Mouse (Mus musculus): ENCODE results near the gene Trpm1. TPM values are rescaled to one million over a fixed set of nuclear protein-coding genes. Genes with fewer than 3 reads are reported as not detected.

Gene Trpm1
- polyA plus RNA-seq, 1 experiment from 2014 or later: 0.15 TPM

DNA sequence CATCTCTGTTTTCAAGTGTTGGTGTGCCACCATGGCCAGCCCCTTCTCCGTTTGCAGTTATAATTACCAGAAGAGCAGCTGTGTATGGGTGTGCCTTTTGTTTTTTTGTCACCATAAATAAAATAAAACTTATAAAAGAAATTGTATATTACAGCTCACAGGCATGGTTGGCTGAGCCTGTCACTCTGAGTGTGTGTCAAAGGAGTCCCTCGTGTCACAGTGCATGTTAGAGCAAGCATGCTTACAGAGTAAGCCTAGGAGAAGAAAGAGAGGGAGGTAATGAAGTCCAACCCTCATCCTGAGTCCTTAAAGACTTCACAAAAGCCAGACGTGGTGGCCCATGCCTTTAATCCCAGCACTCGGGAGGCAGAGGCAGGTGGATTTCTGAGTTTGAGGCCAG is 88.8 kb downstream of the Trpm1 start:
- Histone ChIP-seq H3K4me2 (replicated peaks) (no peak overlapping the region), H3K27me3 (no peaks in the 10 kb centered on the region), H3K4me3 (no peak overlapping the region), H3K27ac (replicated peaks) (no peak overlapping the region), H3K9me3 (no peaks in the 10 kb centered on the region), H3K36me3 (no peaks in the 10 kb centered on the region), H3K4me1 (peaks cover 4% of the 10 kb centered on the region; the same call in 1 of the 2 replicates), H3K9ac (replicated peaks) (no peak overlapping the region)
- WGBS: 66% methylated on average over 4 of the region's 4 CpGs
- ATAC-seq (replicated peaks): no peak

DNA sequence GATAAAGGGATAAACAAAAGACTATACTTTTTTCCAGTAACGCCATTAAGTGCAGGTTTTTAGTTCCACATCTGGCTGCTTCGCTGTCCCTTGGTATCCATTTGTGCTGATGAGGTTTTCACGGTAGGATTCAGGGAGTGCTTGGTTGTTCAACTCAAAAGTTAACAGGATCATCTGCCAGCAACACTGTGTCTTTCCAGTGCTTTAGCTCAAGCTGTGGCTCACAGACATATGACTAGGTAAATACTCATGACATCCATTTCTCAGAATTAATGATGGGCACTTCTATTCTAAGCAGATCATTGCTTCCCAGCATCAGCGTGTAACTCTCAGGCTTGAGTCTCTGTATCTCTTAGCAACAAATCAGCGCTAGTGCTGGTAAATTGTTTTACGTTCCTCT is 90.7 kb downstream of the Trpm1 start:
- no peaks in the 10 kb centered on the region for H3K9me3 ChIP-seq
- no peaks in the 10 kb centered on the region for H3K36me3 ChIP-seq
- no peak overlapping the region for H3K27ac ChIP-seq (replicated peaks)
- H3K4me3 ChIP-seq: no peak overlapping the region
- H3K4me1 ChIP-seq: no peaks in the 10 kb centered on the region
- no peaks in the 10 kb centered on the region for H3K27me3 ChIP-seq
- H3K9ac ChIP-seq (replicated peaks): no peak overlapping the region
- H3K4me2 ChIP-seq (replicated peaks): no peak overlapping the region
- ATAC-seq (replicated peaks): no peak
- 94% methylated on average over 6 of the region's 6 CpGs for WGBS

DNA sequence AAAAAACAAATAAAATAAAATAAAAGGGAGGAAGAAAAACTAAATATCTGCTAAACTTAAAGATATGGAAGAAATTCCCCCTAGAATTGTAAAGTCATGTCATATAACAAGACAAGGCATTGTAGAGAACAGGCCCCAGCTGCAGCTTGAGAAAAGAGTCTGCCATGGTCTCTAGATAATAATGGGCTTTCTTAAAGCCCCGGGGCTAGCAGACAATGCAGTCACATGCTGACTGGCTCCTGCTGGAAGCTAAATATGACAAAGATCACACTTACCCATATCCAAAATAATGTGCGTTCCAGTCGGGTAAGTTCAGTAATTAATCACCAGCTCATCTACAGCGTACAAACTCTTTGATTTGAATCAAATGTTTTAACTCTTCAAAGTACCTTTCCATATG is 93.1 kb downstream of the Trpm1 start:
- Histone ChIP-seq H3K27ac (replicated peaks) (no peak overlapping the region), H3K9me3 (no peaks in the 10 kb centered on the region), H3K4me1 (no peaks in the 10 kb centered on the region), H3K9ac (replicated peaks) (no peak overlapping the region), H3K36me3 (no peaks in the 10 kb centered on the region), H3K4me2 (replicated peaks) (no peak overlapping the region), H3K27me3 (no peaks in the 10 kb centered on the region), H3K4me3 (no peak overlapping the region)
- 54% methylated on average over 4 of the region's 4 CpGs for WGBS
- no peak for ATAC-seq (replicated peaks)

DNA sequence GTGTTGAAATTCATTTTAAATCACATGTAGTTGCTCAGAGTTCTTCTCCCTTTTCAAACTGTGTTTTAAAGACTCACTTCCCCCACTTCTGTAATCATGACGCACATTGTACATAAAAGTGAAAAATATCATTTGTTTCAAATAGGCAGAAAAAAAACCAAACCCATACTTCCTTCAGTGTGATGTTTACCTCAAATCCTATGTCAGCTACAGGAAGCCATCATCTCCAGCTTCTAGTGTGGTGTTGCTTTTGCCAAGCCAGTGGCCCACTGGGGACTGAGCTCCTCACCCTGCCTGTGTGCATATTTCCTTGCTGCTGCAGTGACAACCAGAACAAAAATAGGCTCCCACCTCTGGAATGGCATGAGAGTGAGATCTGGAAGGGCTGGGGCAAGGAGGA is 94.7 kb downstream of the Trpm1 start:
- H3K27ac ChIP-seq (replicated peaks): no peak overlapping the region
- no peaks in the 10 kb centered on the region for H3K27me3 ChIP-seq
- no peaks in the 10 kb centered on the region for H3K4me1 ChIP-seq
- no peak overlapping the region for H3K4me3 ChIP-seq
- no peaks in the 10 kb centered on the region for H3K36me3 ChIP-seq
- WGBS: 91% methylated on average over 1 of the region's 1 CpGs
- no peak for ATAC-seq (replicated peaks)
- no peaks in the 10 kb centered on the region for H3K9me3 ChIP-seq
- H3K4me2 ChIP-seq (replicated peaks): no peak overlapping the region
- H3K9ac ChIP-seq (replicated peaks): no peak overlapping the region

DNA sequence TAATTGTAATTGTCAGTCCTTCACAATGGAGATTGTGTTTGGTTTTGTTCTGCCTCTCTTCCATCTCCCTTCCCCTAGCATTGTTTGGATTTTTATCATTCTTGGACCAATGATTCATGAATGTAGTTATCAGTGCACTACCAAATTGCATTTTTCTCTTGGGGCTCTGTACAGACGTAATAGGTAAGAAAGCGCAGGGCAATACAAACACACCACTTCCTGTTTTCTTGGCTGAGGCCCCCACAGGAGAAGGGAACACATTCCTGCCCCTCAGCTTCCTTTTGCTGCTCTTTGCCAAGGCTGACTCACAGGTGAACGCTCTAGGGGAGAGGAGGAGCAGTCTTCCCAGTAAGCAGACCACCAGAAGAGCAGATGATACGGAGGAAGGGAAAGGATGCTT is 96.1 kb downstream of the Trpm1 start:
- Histone ChIP-seq H3K9me3 (no peaks in the 10 kb centered on the region), H3K27me3 (no peaks in the 10 kb centered on the region), H3K27ac (replicated peaks) (no peak overlapping the region), H3K4me1 (no peaks in the 10 kb centered on the region), H3K4me3 (no peak overlapping the region), H3K36me3 (no peaks in the 10 kb centered on the region), H3K4me2 (replicated peaks) (no peak overlapping the region), H3K9ac (replicated peaks) (no peak overlapping the region)
- WGBS: 77% methylated on average over 4 of the region's 4 CpGs
- ATAC-seq (replicated peaks): no peak

DNA sequence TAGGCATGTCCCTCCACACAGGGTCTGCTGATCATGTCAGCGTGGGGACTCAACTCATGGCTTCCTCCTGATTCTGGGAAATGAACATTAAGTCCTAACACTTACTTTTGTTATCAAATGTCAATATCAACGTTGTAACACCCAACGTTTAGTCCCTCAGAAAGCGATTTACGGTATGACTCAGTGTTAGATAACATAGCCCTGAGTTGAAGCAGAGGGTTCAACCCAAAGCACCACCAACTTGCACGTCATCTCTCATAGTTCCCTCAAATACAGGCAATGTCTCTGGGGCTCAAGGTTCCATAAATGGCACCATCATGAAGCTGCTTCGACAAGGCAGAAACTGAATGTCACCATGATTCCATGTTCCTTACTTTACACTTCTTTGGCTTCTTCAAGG is 96.8 kb downstream of the Trpm1 start:
- Histone ChIP-seq H3K27me3 (no peaks in the 10 kb centered on the region), H3K4me1 (no peaks in the 10 kb centered on the region), H3K4me3 (no peak overlapping the region), H3K36me3 (no peaks in the 10 kb centered on the region), H3K27ac (replicated peaks) (no peak overlapping the region), H3K4me2 (replicated peaks) (no peak overlapping the region), H3K9ac (replicated peaks) (no peak overlapping the region), H3K9me3 (no peaks in the 10 kb centered on the region)
- WGBS: 92% methylated on average over 7 of the region's 7 CpGs
- ATAC-seq (replicated peaks): no peak

DNA sequence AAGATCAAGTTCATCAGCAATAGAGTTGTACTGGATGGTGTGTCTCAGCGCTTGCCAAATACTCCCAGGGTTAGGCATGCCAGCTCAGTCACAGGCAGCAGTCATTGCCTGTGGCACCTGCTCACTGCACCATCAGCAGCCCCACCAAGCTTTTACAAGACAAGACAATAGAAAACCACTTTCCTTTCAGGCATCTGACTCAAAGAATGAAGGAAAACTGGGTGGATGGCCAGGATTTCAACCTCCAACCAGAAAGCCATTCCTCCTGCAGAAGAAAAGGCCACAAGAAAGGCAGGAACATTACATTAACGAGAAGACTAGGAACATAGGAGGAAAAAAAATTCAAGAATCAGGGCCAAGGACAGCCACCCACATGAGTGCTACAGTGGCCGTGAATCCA is 100.1 kb downstream of the Trpm1 start:
- Histone ChIP-seq H3K9me3 (no peaks in the 10 kb centered on the region), H3K36me3 (no peaks in the 10 kb centered on the region), H3K4me3 (no peak overlapping the region), H3K27me3 (no peaks in the 10 kb centered on the region), H3K4me2 (replicated peaks) (no peak overlapping the region), H3K27ac (replicated peaks) (no peak overlapping the region), H3K9ac (replicated peaks) (no peak overlapping the region), H3K4me1 (no peaks in the 10 kb centered on the region)
- ATAC-seq (replicated peaks): no peak
- WGBS: 79% methylated on average over 3 of the region's 3 CpGs

DNA sequence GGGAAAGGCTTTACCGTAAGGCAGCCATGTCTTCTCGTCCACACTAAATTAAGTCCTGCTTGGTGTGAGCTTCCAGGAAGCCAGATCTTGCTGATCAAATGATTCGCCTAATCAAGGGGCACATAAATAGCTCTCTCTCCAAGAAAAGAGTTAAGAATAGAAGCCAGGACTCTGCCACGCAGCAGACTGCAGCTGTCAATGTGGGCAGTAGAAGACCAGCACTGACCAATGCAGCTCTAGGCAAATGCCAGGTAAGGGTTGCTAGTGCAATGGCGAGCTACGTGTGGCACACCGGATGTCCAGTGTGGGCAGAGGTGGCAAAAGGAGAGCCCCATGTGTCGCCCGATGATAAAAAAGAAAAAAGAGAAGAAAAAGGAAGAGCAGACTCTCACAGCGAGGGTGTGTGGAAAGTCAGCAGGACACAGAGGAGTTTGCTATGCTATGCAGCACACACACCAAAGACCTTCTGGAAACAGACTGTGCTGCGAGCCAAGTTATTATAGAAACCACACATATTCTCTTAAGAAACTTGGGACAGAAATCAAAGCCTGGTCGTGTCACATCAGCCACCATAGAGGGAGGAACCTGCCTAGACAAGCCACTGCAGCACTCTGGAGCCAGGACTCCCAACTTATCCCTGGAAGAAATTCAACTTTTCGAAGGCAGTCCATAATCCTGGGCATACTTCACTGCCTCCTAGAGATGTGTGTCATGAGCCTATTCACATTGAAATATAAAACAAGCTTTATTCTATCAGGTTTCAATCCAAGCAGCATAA is 112.1 kb downstream of the Trpm1 start:
- Histone ChIP-seq H3K4me2 (replicated peaks) (no peak overlapping the region), H3K4me1 (no peaks in the 10 kb centered on the region), H3K9ac (replicated peaks) (no peak overlapping the region), H3K4me3 (no peak overlapping the region), H3K9me3 (no peaks in the 10 kb centered on the region), H3K36me3 (no peaks in the 10 kb centered on the region), H3K27me3 (peaks cover 12% of the 10 kb centered on the region), H3K27ac (replicated peaks) (no peak overlapping the region)
- 86% methylated on average over 13 of the region's 13 CpGs for WGBS
- no peak for ATAC-seq (replicated peaks)

DNA sequence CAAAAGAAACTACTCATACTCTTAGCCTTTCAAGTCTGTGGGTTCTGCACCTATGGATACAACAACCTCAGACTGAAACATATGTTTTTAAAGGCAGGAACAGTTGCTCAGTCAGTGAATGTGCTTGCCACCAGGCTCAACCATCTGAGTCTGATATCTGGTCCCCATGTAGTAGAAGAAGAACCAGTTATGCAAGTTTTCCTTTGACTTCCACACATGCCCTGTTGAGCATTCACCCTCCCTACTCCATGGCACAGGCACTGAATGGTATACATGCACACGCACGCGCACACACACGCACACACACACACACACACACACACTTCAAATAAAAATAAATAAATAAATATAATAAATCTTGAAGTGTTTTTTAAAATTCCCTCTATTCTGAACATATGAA is 113.0 kb downstream of the Trpm1 start:
- Histone ChIP-seq H3K27me3 (peaks cover 12% of the 10 kb centered on the region), H3K4me1 (no peaks in the 10 kb centered on the region), H3K4me3 (no peak overlapping the region), H3K9me3 (no peaks in the 10 kb centered on the region), H3K4me2 (replicated peaks) (no peak overlapping the region), H3K9ac (replicated peaks) (no peak overlapping the region), H3K36me3 (no peaks in the 10 kb centered on the region), H3K27ac (replicated peaks) (no peak overlapping the region)
- 91% methylated on average over 4 of the region's 4 CpGs for WGBS
- no peak for ATAC-seq (replicated peaks)

DNA sequence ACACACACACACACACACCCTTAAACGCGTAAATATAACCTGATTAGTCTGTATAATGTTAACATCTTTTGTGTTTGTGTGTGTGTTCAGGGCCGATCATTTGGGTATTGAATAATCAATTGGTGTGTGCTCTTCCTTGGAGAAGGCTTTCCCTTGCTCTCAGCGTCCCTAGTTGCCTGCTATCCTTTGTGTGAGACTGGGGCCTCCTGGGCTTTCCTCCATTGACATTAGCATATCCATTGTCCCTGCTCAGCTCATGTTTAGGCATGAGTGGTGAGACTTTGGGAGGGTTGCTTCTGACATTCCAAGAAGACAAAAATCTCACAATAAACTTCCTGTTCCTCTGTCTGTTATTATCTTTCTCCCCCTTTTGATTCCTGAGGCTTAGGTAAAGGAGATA is 118.3 kb downstream of the Trpm1 start:
- WGBS: 4% methylated on average over 4 of the region's 4 CpGs
- ATAC-seq (replicated peaks): peak; percentile 90

DNA sequence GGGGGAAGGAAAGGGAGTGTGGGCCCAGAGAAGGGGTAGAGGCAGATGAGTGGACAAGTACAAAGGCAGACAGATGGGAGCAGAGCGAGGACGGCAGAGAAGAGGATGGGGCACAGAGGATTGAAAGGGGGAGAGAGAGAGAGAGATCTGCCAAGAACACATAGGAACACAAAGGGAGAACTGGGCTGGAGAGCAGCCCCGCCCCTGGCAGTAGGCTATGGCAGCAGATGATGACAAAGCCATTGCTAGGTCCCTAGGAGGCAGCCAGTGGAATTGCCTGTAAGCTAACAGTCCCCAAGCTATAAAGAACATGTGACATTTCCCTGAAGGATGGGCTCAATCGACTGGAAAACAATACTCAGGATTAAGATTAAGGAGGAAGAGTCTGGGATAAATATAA is 121.9 kb downstream of the Trpm1 start:
- no peak overlapping the region for H3K4me3 ChIP-seq
- no peak overlapping the region for H3K9ac ChIP-seq (replicated peaks)
- H3K27ac ChIP-seq (replicated peaks): no peak overlapping the region
- no peaks in the 10 kb centered on the region for H3K9me3 ChIP-seq
- H3K36me3 ChIP-seq: no peaks in the 10 kb centered on the region
- no peak overlapping the region for H3K4me2 ChIP-seq (replicated peaks)
- 60% methylated on average over 4 of the region's 4 CpGs for WGBS
- H3K27me3 ChIP-seq: no peaks in the 10 kb centered on the region
- peaks cover 5% of the 10 kb centered on the region; the same call in 1 of the 2 replicates for H3K4me1 ChIP-seq
- ATAC-seq (replicated peaks): no peak

More for the DNA sequence above, 118.3 kb downstream of the Trpm1 start:
- Histone ChIP-seq H3K9ac (replicated peaks) (no peak overlapping the region), H3K4me3 (no peak overlapping the region), H3K4me2 (replicated peaks) (no peak overlapping the region), H3K36me3 (no peaks in the 10 kb centered on the region), H3K4me1 (peaks cover 5% of the 10 kb centered on the region; the same call in 1 of the 2 replicates), H3K27me3 (peaks cover 12% of the 10 kb centered on the region), H3K9me3 (no peaks in the 10 kb centered on the region), H3K27ac (replicated peaks) (peak overlapping the region; percentile 41)

DNA sequence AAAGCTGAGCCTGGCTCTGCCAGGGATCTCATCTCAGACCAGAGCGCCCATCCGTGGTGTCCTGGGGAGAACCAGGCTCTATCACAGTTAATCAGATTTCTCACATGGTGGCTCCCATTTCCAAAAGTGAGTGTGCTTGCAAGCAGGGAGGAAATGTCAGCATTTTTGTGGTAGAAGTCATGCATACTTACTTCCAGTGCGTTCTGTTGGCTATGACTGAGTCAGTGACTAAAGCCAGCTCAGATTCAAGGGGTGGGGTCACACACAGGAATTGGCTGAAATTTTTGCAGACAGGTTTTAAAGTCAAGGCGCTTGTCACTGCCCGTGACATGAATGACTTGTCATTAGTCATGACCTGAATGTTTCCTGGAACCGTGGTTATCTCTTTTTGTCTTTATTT is 123.3 kb downstream of the Trpm1 start:
- Histone ChIP-seq H3K9ac (replicated peaks) (no peak overlapping the region), H3K27ac (replicated peaks) (no peak overlapping the region), H3K27me3 (no peaks in the 10 kb centered on the region), H3K9me3 (no peaks in the 10 kb centered on the region), H3K36me3 (no peaks in the 10 kb centered on the region), H3K4me3 (no peak overlapping the region), H3K4me2 (replicated peaks) (no peak overlapping the region), H3K4me1 (peaks cover 3% of the 10 kb centered on the region; the same call in 1 of the 2 replicates)
- no peak for ATAC-seq (replicated peaks)
- WGBS: 69% methylated on average over 6 of the region's 6 CpGs

DNA sequence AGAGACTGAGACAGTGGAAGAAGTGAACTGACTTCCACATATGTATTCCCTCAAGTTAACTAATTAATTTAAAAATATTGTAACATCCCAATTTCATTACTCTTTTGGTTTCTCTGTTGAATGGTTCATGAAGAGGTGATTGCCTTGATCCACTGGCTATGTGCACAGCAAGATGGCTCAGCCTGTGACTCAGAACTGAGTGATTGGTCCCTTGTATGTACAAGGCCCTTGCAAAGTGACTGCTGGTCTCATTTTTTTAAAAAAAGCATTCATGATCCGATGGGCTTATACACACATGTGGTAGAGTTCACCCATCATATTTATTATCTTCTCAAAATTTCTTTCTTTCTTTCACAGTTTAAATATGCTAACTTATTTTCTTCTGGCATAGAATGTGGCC is 124.9 kb downstream of the Trpm1 start:
- Histone ChIP-seq H3K9ac (replicated peaks) (no peak overlapping the region), H3K9me3 (no peaks in the 10 kb centered on the region), H3K27ac (replicated peaks) (no peak overlapping the region), H3K4me1 (no peaks in the 10 kb centered on the region), H3K4me2 (replicated peaks) (no peak overlapping the region), H3K4me3 (no peak overlapping the region), H3K36me3 (no peaks in the 10 kb centered on the region), H3K27me3 (no peaks in the 10 kb centered on the region)
- ATAC-seq (replicated peaks): no peak
- WGBS: 95% methylated on average over 1 of the region's 1 CpGs

Measured in forebrain, embryonic 15.5 days (tissue).